Mouse (Mus musculus): ENCODE results near the gene Slc22a12. TPM values are rescaled to one million over a fixed set of nuclear protein-coding genes. Genes with fewer than 3 reads are reported as not detected.
A peak's percentile ranks its signal among the peaks of the same experiment; 100 is the strongest.

The Slc22a12 gene
- polyA plus RNA-seq, 1 experiment from 2014 or later: not detected

DNA sequence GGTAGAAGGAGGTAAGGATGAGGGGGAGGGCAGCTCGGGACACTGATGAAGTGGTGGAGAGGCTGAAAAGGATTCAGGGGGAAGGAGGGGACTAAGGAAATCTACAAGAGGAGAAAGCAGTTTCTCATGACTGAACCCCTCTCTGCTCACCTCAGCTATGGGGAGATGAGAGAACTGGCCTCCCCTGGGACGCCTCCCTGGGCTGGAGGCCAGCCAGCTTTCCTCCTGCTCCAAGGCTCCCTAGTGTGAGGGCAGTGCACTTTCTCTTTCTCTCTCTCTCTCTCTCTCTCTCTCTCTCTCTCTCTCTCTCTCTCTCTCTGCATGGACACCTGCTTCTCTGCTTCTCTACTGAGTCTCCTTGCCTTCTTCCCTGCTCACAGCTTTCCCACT, 42.2 kb downstream of the Slc22a12 start:
- H3K4me2 ChIP-seq (ENCODE audit: low read length): peak overlapping the region; percentile 95
- no peaks in the 10 kb centered on the region for H3K27me3 ChIP-seq (replicated peaks; ENCODE audit: control insufficient read depth, insufficient read depth, low read length)
- 0 out of 2 replicates have a peak, but pooled peaks cover 7% of the 10 kb centered on the region for H3K36me3 ChIP-seq (ENCODE audit: control insufficient read depth, insufficient read depth)
- no peaks in the 10 kb centered on the region for H3K9me3 ChIP-seq (ENCODE audit: control insufficient read depth, low read length)
- 50% methylated on average over 1 of the region's 2 CpGs for WGBS
- peaks cover 67% of the 10 kb centered on the region for H3K4me1 ChIP-seq (replicated peaks; ENCODE audit: control insufficient read depth, insufficient read depth, low read length)
- peak overlapping the region; percentile 97 for H3K9ac ChIP-seq (replicated peaks; ENCODE audit: low read depth, low read length)
- H3K27ac ChIP-seq (ENCODE audit: low read length): no peak overlapping the region
- H3K4me3 ChIP-seq (replicated peaks; ENCODE audit: low read length): peak overlapping the region; percentile 92
- no peak for ATAC-seq

DNA sequence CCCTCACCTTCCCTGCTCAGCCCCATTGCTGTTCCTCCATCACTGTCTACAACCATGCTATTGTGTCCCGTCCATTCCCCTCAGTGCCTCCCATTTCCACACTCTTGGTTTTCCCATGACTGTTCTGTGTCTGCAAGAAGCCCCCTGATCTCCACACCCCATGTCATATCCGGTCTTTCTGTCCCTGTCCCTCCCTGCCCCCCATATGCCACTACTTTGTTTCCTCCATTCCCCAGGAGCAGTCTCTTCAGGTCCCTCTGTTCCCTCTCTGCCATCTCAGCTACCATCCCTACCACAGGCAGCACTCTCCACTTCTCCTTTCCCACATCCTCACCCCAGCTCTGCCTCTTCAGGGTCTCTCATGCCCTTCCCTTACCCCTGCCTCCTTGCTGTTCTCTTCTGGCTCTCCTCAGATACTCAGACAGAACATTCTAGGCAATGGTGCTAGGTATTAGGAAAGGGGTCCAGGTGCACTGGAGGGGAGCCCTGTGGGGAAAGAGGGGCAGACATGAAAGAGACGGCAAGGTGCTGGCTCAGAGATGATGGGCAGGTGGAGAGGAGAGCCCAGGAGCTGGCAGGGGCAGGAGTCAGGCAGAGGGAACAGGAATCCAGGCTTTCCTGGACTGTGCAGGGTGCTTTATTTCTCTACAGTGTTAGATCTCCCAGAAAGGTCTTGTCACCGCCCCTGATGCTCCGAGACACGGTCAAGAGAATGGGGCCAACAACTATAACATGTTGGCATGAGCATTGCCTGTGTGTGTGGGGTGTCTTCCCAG, 42.8 kb downstream of the Slc22a12 start:
- 0 out of 2 replicates have a peak, but pooled peaks cover under 1% of the 10 kb centered on the region for H3K36me3 ChIP-seq (ENCODE audit: control insufficient read depth, insufficient read depth)
- no peaks in the 10 kb centered on the region for H3K27me3 ChIP-seq (replicated peaks; ENCODE audit: control insufficient read depth, insufficient read depth, low read length)
- H3K4me1 ChIP-seq (replicated peaks; ENCODE audit: control insufficient read depth, insufficient read depth, low read length): peaks cover 68% of the 10 kb centered on the region
- ATAC-seq: no peak
- peak overlapping the region; percentile 97 for H3K9ac ChIP-seq (replicated peaks; ENCODE audit: low read depth, low read length)
- peak overlapping the region; percentile 92 for H3K4me3 ChIP-seq (replicated peaks; ENCODE audit: low read length)
- 51% methylated on average over 6 of the region's 6 CpGs for WGBS
- H3K9me3 ChIP-seq (ENCODE audit: control insufficient read depth, low read length): no peaks in the 10 kb centered on the region
- peak overlapping the region; percentile 90 for H3K27ac ChIP-seq (ENCODE audit: low read length)
- H3K4me2 ChIP-seq (ENCODE audit: low read length): peak overlapping the region; percentile 95

DNA sequence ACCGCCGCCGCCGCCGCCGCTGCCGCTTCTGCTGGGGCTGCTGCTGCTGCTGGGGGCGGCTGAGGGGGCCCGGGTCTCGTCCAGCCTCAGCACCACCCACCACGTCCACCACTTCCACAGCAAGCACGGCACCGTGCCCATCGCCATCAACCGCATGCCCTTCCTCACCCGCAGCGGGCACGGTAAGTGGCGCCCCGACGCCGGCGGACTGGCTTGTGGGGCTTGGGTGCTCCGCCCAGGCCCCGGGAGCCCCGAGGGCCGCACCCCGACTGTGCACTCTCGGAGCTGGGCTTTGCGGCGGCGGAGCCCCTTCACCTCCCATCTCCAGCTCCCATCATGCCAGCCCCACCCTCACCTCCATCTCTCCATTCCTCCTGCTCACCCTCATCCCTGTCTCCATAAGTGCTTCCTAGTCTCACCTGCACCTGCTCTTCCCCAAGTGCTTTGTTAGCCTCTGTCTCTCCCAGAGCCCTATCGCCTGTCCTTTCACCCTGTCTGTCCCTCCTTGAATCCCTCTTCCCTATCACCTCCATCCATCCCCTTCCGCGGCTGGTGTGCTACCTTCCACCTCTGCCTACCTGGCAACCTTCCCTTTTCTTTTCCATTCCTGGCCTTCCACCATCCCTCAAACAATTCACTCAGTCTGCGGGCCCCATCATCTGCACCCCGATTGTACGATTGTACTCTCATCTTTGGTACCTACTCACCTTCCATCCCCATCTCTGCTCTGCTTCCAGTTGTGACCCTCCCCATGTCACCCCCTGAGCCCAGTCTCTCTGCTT, 44.3 kb downstream of the Slc22a12 start:
- Histone ChIP-seq H3K36me3 (ENCODE audit: control insufficient read depth, insufficient read depth) (no peaks in the 10 kb centered on the region), H3K9me3 (ENCODE audit: control insufficient read depth, low read length) (no peaks in the 10 kb centered on the region), H3K4me2 (ENCODE audit: low read length) (peak overlapping the region; percentile 95), H3K9ac (replicated peaks; ENCODE audit: low read depth, low read length) (peak overlapping the region; percentile 97), H3K4me3 (replicated peaks; ENCODE audit: low read length) (peak overlapping the region; percentile 92), H3K27me3 (replicated peaks; ENCODE audit: control insufficient read depth, insufficient read depth, low read length) (no peaks in the 10 kb centered on the region), H3K4me1 (replicated peaks; ENCODE audit: control insufficient read depth, insufficient read depth, low read length) (peaks cover 61% of the 10 kb centered on the region), H3K27ac (ENCODE audit: low read length) (peak overlapping the region; percentile 90)
- ATAC-seq: no peak
- 4% methylated on average over 27 of the region's 38 CpGs for WGBS

DNA sequence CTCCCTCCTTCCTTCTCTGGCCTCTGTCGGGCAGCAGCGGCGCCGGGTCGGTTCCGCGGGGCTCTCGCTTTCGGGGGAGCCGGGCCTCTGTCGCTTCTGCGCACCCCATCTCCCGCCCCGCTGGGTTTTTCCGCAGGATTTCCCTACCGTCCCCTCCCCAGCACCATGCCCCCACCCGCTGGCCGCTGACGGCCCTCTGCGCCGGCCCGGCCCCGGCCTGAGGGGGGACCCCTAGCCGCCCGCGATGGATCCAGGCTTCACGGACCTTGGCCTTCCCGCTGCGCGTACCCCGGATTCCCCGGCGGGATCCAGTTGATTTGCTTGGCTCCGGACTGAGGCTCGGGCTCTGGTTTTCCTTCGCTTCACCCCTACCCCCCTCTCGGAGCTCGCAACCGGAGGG, 45.0 kb downstream of the Slc22a12 start:
- Histone ChIP-seq H3K9ac (replicated peaks; ENCODE audit: low read depth, low read length) (peak overlapping the region; percentile 97), H3K36me3 (ENCODE audit: control insufficient read depth, insufficient read depth) (no peaks in the 10 kb centered on the region), H3K4me2 (ENCODE audit: low read length) (peak overlapping the region; percentile 95), H3K9me3 (ENCODE audit: control insufficient read depth, low read length) (no peaks in the 10 kb centered on the region), H3K27ac (ENCODE audit: low read length) (peak overlapping the region; percentile 90), H3K27me3 (replicated peaks; ENCODE audit: control insufficient read depth, insufficient read depth, low read length) (no peaks in the 10 kb centered on the region), H3K4me3 (replicated peaks; ENCODE audit: low read length) (peak overlapping the region; percentile 92), H3K4me1 (replicated peaks; ENCODE audit: control insufficient read depth, insufficient read depth, low read length) (peaks cover 54% of the 10 kb centered on the region)
- peak; percentile 14; the same call in 1 of the 2 replicates for ATAC-seq
- 0% methylated on average over 39 of the region's 39 CpGs for WGBS

DNA sequence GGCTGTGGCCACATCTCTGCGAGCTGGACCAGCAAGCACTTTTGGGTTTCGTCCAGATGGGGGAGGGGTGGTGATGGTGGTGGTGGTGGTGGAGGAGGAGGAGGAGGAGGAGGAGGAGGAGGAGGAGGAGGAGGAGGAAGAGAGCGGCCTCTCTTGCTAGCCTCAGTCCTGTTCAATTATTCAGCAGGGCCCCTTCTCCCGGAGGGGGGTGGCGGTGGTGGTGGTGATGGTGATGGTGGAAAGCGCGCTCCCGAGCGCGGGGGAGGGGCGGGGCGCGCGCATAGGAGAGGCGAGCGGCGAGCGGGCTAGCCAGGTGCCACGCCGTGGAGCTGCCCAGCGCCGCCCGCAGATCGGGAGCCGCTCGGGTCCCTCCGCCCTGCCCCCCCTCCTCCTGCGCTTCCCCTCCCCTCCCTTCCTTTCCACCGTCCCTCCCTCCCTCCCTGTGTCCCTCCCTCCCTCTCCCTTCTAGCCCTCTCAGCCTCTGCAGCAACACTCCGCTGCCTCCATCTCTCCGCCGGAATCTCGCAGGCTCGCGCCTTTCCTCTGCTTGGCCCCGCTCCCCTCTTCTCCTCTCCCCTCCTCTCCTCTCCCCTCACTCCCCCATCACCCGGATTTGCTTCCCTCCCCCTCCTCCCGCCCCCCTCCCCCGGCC, 45.6 kb downstream of the Slc22a12 start:
- Histone ChIP-seq H3K4me2 (ENCODE audit: low read length) (peak overlapping the region; percentile 95), H3K4me3 (replicated peaks; ENCODE audit: low read length) (peak overlapping the region; percentile 92), H3K27ac (ENCODE audit: low read length) (peak overlapping the region; percentile 90), H3K36me3 (ENCODE audit: control insufficient read depth, insufficient read depth) (no peaks in the 10 kb centered on the region), H3K9ac (replicated peaks; ENCODE audit: low read depth, low read length) (peak overlapping the region; percentile 97), H3K4me1 (replicated peaks; ENCODE audit: control insufficient read depth, insufficient read depth, low read length) (peaks cover 52% of the 10 kb centered on the region), H3K27me3 (replicated peaks; ENCODE audit: control insufficient read depth, insufficient read depth, low read length) (no peaks in the 10 kb centered on the region), H3K9me3 (ENCODE audit: control insufficient read depth, low read length) (no peaks in the 10 kb centered on the region)
- 0% methylated on average over 9 of the region's 39 CpGs for WGBS
- ATAC-seq: peak; percentile 68

DNA sequence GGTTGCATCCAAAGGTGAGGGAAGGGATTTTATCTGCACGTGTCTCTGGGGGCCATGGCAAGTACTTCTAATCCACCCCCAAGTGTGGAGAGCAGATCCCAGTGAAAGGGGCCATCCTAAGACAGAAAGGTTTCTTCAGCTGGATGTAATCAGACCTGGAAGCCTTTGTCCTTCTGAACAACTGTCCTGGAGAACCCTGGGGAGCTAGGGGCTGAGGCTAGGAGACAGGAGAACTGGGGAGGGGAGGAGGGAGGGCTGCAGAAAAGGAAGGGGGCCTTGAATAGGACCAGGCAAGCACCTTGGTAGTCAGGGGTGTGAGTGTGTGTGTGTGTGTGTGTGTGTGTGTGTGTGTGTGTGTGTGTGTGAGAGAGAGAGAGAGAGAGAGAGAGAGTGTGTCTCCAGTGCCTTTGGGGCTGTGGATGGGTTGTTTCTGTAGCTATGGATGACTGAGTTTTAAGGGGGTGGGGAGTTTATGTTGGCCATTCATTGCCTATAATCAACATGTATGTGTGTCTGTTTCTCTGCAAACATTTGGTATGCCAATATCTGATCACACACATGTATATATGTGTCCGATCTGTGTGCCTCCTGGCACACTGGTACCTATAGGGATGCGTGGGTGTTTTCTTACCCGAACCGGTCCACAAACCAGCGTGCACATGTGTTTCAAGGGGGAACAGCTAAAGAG, 46.2 kb downstream of the Slc22a12 start:
- peak overlapping the region; percentile 74 for H3K27ac ChIP-seq (ENCODE audit: low read length)
- H3K9ac ChIP-seq (replicated peaks; ENCODE audit: low read depth, low read length): peak overlapping the region; percentile 48
- H3K4me1 ChIP-seq (replicated peaks; ENCODE audit: control insufficient read depth, insufficient read depth, low read length): peaks cover 47% of the 10 kb centered on the region
- peak overlapping the region; percentile 92 for H3K4me3 ChIP-seq (replicated peaks; ENCODE audit: low read length)
- no peaks in the 10 kb centered on the region for H3K27me3 ChIP-seq (replicated peaks; ENCODE audit: control insufficient read depth, insufficient read depth, low read length)
- 2% methylated on average over 6 of the region's 6 CpGs for WGBS
- no peaks in the 10 kb centered on the region for H3K36me3 ChIP-seq (ENCODE audit: control insufficient read depth, insufficient read depth)
- peak overlapping the region; percentile 95 for H3K4me2 ChIP-seq (ENCODE audit: low read length)
- H3K9me3 ChIP-seq (ENCODE audit: control insufficient read depth, low read length): no peaks in the 10 kb centered on the region
- no peak for ATAC-seq

DNA sequence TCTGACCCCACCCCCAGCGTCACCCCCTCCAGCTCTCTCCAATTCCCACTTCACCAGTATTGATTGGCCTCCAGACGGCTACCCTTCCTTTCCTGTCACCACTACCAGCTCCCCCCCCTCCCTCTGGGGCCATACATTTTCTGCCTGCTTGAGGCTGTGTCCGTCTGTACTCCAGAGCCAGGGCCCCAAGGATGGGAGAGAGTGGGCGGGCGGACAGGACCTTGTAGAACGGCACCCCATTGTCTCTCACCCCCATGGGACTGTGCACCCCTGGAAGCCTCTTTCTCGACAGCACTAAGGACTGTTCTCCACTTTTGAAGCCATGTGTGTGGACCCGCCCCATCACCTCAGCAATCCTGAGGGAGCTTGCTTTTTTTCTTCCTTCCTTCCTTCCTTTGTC, 47.1 kb downstream of the Slc22a12 start:
- no peak for ATAC-seq
- no peaks in the 10 kb centered on the region for H3K36me3 ChIP-seq (ENCODE audit: control insufficient read depth, insufficient read depth)
- no peaks in the 10 kb centered on the region for H3K9me3 ChIP-seq (ENCODE audit: control insufficient read depth, low read length)
- H3K4me3 ChIP-seq (replicated peaks; ENCODE audit: low read length): no peak overlapping the region
- no peak overlapping the region for H3K9ac ChIP-seq (replicated peaks; ENCODE audit: low read depth, low read length)
- H3K27me3 ChIP-seq (replicated peaks; ENCODE audit: control insufficient read depth, insufficient read depth, low read length): no peaks in the 10 kb centered on the region
- WGBS: 42% methylated on average over 8 of the region's 8 CpGs
- no peak overlapping the region for H3K4me2 ChIP-seq (ENCODE audit: low read length)
- H3K4me1 ChIP-seq (replicated peaks; ENCODE audit: control insufficient read depth, insufficient read depth, low read length): peaks cover 38% of the 10 kb centered on the region
- no peak overlapping the region for H3K27ac ChIP-seq (ENCODE audit: low read length)

DNA sequence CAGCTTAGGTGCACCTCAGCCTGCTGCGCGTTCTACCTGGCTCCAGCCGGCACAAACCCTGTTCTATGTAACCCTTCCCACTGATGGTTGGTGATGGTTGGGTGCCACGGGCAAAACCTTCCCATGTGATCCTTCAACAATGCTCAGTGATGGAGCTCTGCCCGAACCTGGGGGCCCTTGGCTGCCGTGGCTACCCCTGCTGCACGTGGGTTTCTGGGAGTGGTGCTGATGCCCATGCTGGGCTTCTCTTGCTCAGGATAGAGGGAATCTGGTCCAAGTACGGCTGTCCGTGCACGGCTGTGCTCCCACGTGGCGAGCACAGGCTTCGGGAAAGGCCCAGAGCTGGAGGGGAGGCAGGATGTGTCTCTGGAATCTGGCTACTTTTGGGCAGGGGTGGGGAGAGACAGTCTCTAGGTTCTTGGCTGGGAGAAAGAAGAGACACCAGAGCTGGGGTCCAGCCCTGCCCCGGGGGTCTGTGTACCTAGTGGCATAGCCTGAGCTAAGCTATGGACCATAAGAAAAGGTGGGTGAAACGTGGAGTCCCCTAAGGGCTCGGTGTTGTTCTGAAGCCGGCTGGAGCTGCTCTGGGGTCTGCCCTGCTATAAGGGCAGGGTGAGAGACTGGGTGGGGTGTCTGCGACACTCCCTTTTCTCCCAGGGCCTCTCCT, 48.2 kb downstream of the Slc22a12 start:
- peaks cover 29% of the 10 kb centered on the region for H3K4me1 ChIP-seq (replicated peaks; ENCODE audit: control insufficient read depth, insufficient read depth, low read length)
- no peaks in the 10 kb centered on the region for H3K9me3 ChIP-seq (ENCODE audit: control insufficient read depth, low read length)
- H3K27me3 ChIP-seq (replicated peaks; ENCODE audit: control insufficient read depth, insufficient read depth, low read length): no peaks in the 10 kb centered on the region
- no peak overlapping the region for H3K9ac ChIP-seq (replicated peaks; ENCODE audit: low read depth, low read length)
- H3K36me3 ChIP-seq (ENCODE audit: control insufficient read depth, insufficient read depth): no peaks in the 10 kb centered on the region
- no peak overlapping the region for H3K27ac ChIP-seq (ENCODE audit: low read length)
- no peak overlapping the region for H3K4me3 ChIP-seq (replicated peaks; ENCODE audit: low read length)
- H3K4me2 ChIP-seq (ENCODE audit: low read length): no peak overlapping the region
- WGBS: 65% methylated on average over 18 of the region's 18 CpGs
- no peak for ATAC-seq

All from forebrain, embryonic 16.5 days (tissue).